Mouse (Mus musculus) kidney, postnatal 0 days (tissue): ENCODE results near the gene Gfod1. TPM values are rescaled to one million over a fixed set of nuclear protein-coding genes. Genes with fewer than 3 reads are reported as not detected.

Source experiments
- ATAC-seq: fragments of 200-750 bp; cut with Nextera tagmentation; replicated peaks from 2 replicates; pipeline ENCODE4 v1.8.0; 2017; ENCODE audit warnings: low read depth, moderate number of reproducible peaks, moderate TSS enrichment, moderate library complexity; ENCODE audit not compliant: low FRiP score
- DNase-seq: peaks from one replicate; pipeline ENCODE4 v3.0.0-alpha.2; 2016; ENCODE audit warnings: low spot score
- H3K27ac ChIP-seq: fragments of 300-500 bp; sonication (generic); 2 replicates; pipeline ENCODE4 v1.5.1; 2014; ENCODE audit warnings: mild to moderate bottlenecking
- H3K27me3 ChIP-seq: fragments of 300-500 bp; sonication (generic); 2 replicates; pipeline ENCODE4 v1.6.1; 2014; ENCODE audit warnings: low read length, mixed read lengths; ENCODE audit not compliant: insufficient read depth
- H3K36me3 ChIP-seq: fragments of 300-500 bp; sonication (generic); 2 replicates; pipeline ENCODE4 v1.6.1; 2014; ENCODE audit warnings: low read length, mixed read lengths; ENCODE audit not compliant: insufficient read depth
- H3K4me1 ChIP-seq: fragments of 300-500 bp; sonication (generic); replicated peaks from 2 replicates; pipeline ENCODE4 v1.6.1; 2014; ENCODE audit warnings: antibody characterized with exemption, low read length, mixed read lengths; ENCODE audit not compliant: insufficient read depth
- H3K4me2 ChIP-seq: fragments of 300-500 bp; sonication (generic); 2 replicates; pipeline ENCODE4 v1.6.1; 2014; ENCODE audit warnings: mild to moderate bottlenecking, low read length, moderate library complexity, mixed read lengths
- H3K4me3 ChIP-seq: fragments of 300-500 bp; sonication (generic); replicated peaks from 2 replicates; pipeline ENCODE4 v1.5.1; 2014; ENCODE audit warnings: low read depth, low read length
- H3K9ac ChIP-seq: fragments of 300-500 bp; sonication (generic); 2 replicates; pipeline ENCODE4 v1.6.1; 2014; ENCODE audit warnings: low read depth, low read length
- H3K9me3 ChIP-seq: fragments of 300-500 bp; sonication (generic); replicated peaks from 2 replicates; pipeline ENCODE4 v1.6.1; 2016; ENCODE audit warnings: low read length, inconsistent platforms, mixed read lengths
- CTCF ChIP-seq: IDR thresholded peaks from 2 replicates; pipeline ENCODE4 v1.5.1; 2016; ENCODE audit warnings: antibody characterized with exemption, low read depth, mild to moderate bottlenecking, moderate library complexity
- WGBS: fragments of 180-500 bp; shearing (Covaris S2); extraction: QIAGEN DNeasy Blood & Tissue Kit; methylation state at CpG from one replicate; pipeline ENCODE4 v1.1.7; 2014; 5-methylcytosine and 5-hydroxymethylcytosine counted together
- polyA plus RNA-seq: library from polyadenylated mRNA; unstranded; fragments of >200 nt; fragmentation: Nextera tagmentation; extraction: Ambion mirVana; gene quantifications from 2 replicates; pipeline ENCODE4 v1.2.1, GENCODE M21; 2015

Gene Gfod1
- polyA plus RNA-seq, 1 experiment from 2014 or later: 0.34 TPM

- H3K27ac ChIP-seq: no peak overlapping the region
These were observed 43.2 kb downstream of the Gfod1 start for GRCm38 (mm10) chr13:43260731-43261130.

GRCm38 (mm10) chr13:43256447-43256846 lies 47.5 kb downstream of the Gfod1 start:
- no peaks in the 10 kb centered on the region for H3K9me3 ChIP-seq
- ATAC-seq: no peak
- no peaks in the 10 kb centered on the region for H3K4me1 ChIP-seq
- no peak overlapping the region for H3K4me2 ChIP-seq
- H3K4me3 ChIP-seq: no peak overlapping the region
- DNase-seq: no peak
- H3K27me3 ChIP-seq: no peaks in the 10 kb centered on the region
- WGBS: 89% methylated on average over 2 of the region's 2 CpGs
- H3K27ac ChIP-seq: no peak overlapping the region
- no peak overlapping the region for H3K9ac ChIP-seq
- H3K36me3 ChIP-seq: no peaks in the 10 kb centered on the region
- no peak for TF ChIP-seq CTCF

More at GRCm38 (mm10) chr13:43260731-43261130, 43.2 kb downstream of the Gfod1 start:
- no peaks in the 10 kb centered on the region for H3K27me3 ChIP-seq
- H3K9me3 ChIP-seq: no peaks in the 10 kb centered on the region
- DNase-seq (no peak), ATAC-seq (no peak)
- H3K4me2 ChIP-seq: no peak overlapping the region
- no peak overlapping the region for H3K9ac ChIP-seq
- WGBS: 83% methylated on average over 6 of the region's 6 CpGs
- no peaks in the 10 kb centered on the region for H3K4me1 ChIP-seq
- TF ChIP-seq CTCF: no peak
- H3K4me3 ChIP-seq: no peak overlapping the region
- no peaks in the 10 kb centered on the region for H3K36me3 ChIP-seq

- peak; percentile 2; the same call in 1 of the 2 replicates for TF ChIP-seq CTCF
- Histone ChIP-seq H3K4me3 (no peak overlapping the region), H3K9me3 (no peaks in the 10 kb centered on the region), H3K27me3 (no peaks in the 10 kb centered on the region), H3K27ac (no peak overlapping the region; the same call in 1 of the 2 replicates), H3K4me1 (no peaks in the 10 kb centered on the region), H3K4me2 (no peak overlapping the region), H3K36me3 (no peaks in the 10 kb centered on the region), H3K9ac (no peak overlapping the region)
- DNase-seq (peak; percentile 81), ATAC-seq (no peak; the same call in 1 of the 2 replicates)
- WGBS: 23% methylated on average over 5 of the region's 5 CpGs
These were observed 50.4 kb downstream of the Gfod1 start for GRCm38 (mm10) chr13:43253526-43253925.

- Histone ChIP-seq H3K27me3 (no peaks in the 10 kb centered on the region), H3K9ac (no peak overlapping the region), H3K36me3 (no peaks in the 10 kb centered on the region), H3K4me1 (no peaks in the 10 kb centered on the region), H3K4me3 (no peak overlapping the region), H3K4me2 (no peak overlapping the region), H3K9me3 (no peaks in the 10 kb centered on the region), H3K27ac (no peak overlapping the region)
- no peak for TF ChIP-seq CTCF
- 86% methylated on average over 8 of the region's 8 CpGs for whole genome bisulfite sequencing
- no peak for ATAC-seq
- no peak for DNase-seq
These were observed 51.7 kb downstream of the Gfod1 start for GRCm38 (mm10) chr13:43252105-43252790.

GRCm38 (mm10) chr13:43251391-43251790 lies 52.6 kb downstream of the Gfod1 start:
- ATAC-seq: no peak
- DNase-seq: no peak
- Histone ChIP-seq H3K9ac (no peak overlapping the region), H3K4me3 (no peak overlapping the region), H3K27ac (no peak overlapping the region), H3K4me1 (no peaks in the 10 kb centered on the region), H3K27me3 (no peaks in the 10 kb centered on the region), H3K36me3 (no peaks in the 10 kb centered on the region), H3K4me2 (no peak overlapping the region), H3K9me3 (no peaks in the 10 kb centered on the region)
- no peak for TF ChIP-seq CTCF
- WGBS: 92% methylated on average over 12 of the region's 12 CpGs

GRCm38 (mm10) chr13:43250653-43251052 lies 53.3 kb downstream of the Gfod1 start:
- DNase-seq: no peak
- Histone ChIP-seq H3K27ac (no peak overlapping the region), H3K36me3 (no peaks in the 10 kb centered on the region), H3K9me3 (no peaks in the 10 kb centered on the region), H3K4me3 (no peak overlapping the region), H3K9ac (no peak overlapping the region), H3K4me1 (no peaks in the 10 kb centered on the region), H3K27me3 (no peaks in the 10 kb centered on the region), H3K4me2 (no peak overlapping the region)
- TF ChIP-seq CTCF: no peak
- no peak for ATAC-seq
- WGBS: 75% methylated on average over 6 of the region's 6 CpGs
